Mouse (Mus musculus): ENCODE results near the gene Klhdc7b.
A peak's percentile ranks its signal among the peaks of the same experiment; 100 is the strongest.
"Not testable (repeated sequence)": the region's sequence is repeated elsewhere in the genome, so short reads cannot be mapped to it uniquely, and the experiment has no call there.

The Klhdc7b gene

GRCm38 (mm10) chr15:89428136-89428790 is 43.5 kb downstream of the Klhdc7b start:
- no peak for DNase-seq (ENCODE audit: low spot score in 2 of 2)

GRCm38 (mm10) chr15:89428821-89429351 is 44.2 kb downstream of the Klhdc7b start:
- DNase-seq (ENCODE audit: low spot score in 2 of 2), result no peak

- DNase-seq (ENCODE audit: low spot score in 2 of 2), result peak; percentile 88 to 92
Observed at GRCm38 (mm10) chr15:89429352-89430221, 44.9 kb downstream of the Klhdc7b start, which contains the start of the genes C730034F03Rik, Gm44502 and Chkb. C730034F03Rik (plus strand) TSS chr15:89429589. Gm44502 (minus strand) TSS chr15:89429696. Chkb (minus strand) TSS chr15:89429908.

- DNase-seq (ENCODE audit: low spot score in 2 of 2), result no peak
Observed at GRCm38 (mm10) chr15:89430341-89430740, 45.6 kb downstream of the Klhdc7b start.

- not testable (repeated sequence) for DNase-seq (ENCODE audit: low spot score in 2 of 2)
Observed at GRCm38 (mm10) chr15:89430771-89431170, 46.1 kb downstream of the Klhdc7b start.

GRCm38 (mm10) chr15:89431271-89431670 is 46.6 kb downstream of the Klhdc7b start:
- no peak for DNase-seq (ENCODE audit: low spot score in 2 of 2)

GRCm38 (mm10) chr15:89431806-89432205 is 47.1 kb downstream of the Klhdc7b start:
- no peak for DNase-seq (ENCODE audit: low spot score in 2 of 2)

GRCm38 (mm10) chr15:89432946-89433345 is 48.2 kb downstream of the Klhdc7b start:
- DNase-seq (ENCODE audit: low spot score in 2 of 2), result no peak

- no peak for DNase-seq (ENCODE audit: low spot score in 2 of 2)
Observed at GRCm38 (mm10) chr15:89434136-89434535, 49.4 kb downstream of the Klhdc7b start.

GRCm38 (mm10) chr15:89435878-89436277 is 51.2 kb downstream of the Klhdc7b start:
- no peak for DNase-seq (ENCODE audit: low spot score in 2 of 2)

Data from urinary bladder, postnatal 36 days (tissue).